8 mouse cellular contexts compared by ENCODE assay signal in the genomic region with DNA sequence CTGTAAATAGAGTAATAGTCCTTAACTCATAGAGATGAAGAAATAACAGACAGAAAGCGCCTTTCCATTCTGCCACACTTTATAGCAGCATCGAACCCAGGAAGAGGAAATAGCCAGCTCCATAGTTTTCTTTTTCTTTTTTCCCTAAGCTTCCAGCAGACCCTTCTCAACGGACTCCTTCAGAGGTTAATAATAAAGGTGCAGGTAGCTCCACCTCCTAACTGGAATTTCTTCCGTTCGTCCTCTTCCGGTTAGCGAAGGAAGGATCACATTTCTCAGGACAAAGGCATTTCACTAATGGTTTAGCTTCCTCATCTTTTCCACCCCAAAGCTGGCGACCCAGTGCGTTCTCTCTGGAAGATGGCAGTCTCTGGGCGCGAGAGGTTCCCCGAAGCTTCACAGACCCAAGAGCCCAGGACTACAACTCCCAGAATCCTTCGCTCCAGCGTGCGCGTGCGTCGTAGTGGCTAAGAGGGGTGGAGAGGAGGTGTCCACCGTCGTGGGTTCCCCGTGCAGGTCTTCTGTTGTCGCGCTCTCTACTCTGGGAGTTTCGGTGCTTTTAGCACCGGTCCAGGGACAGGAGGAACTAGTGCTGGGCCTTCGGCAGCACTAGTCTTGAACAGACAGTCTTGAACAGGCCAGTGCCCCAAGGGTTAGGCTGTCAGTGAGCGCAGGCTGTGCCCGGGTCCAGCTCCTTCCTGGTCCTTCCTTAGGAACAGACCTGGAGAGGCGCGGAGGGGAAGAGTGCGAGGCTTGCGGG. TPM values are rescaled to one million over a fixed set of nuclear protein-coding genes. Genes with fewer than 3 reads are reported as not detected.
A peak's percentile ranks its signal among the peaks of the same experiment; 100 is the strongest.
DNase-seq lines count a peak whose midpoint lies in the region; ATAC-seq and TF ChIP-seq lines count a peak whose summit lies in the region.

Gene Pex26 (plus strand): TSS at position 254 of the 760 bp plus-strand sequence.

- peak within 1 kb of the TSS; percentile 96 for H3K4me2 ChIP-seq in CH12.LX (ENCODE audit: insufficient read depth, low read depth, poor library complexity, severe bottlenecking)
- H3K4me2 ChIP-seq in forebrain, embryonic 12.5 days = peak within 1 kb of the TSS; percentile 91
- peak within 1 kb of the TSS; percentile 99 for H3K4me2 ChIP-seq in heart, postnatal 0 days (ENCODE audit: low read depth, low read length)
- peak within 1 kb of the TSS; percentile 98 for H3K4me2 ChIP-seq in liver, embryonic 16.5 days (ENCODE audit: low read depth, low read length)
- peak within 1 kb of the TSS; percentile 88 for H3K4me2 ChIP-seq in neural tube, embryonic 13.5 days

- no peak for TF ChIP-seq CTCF in CH12.LX (conservative IDR thresholded peaks at IDR 0.05 in 1 of 2, IDR thresholded peaks at IDR 0.05 in 1 of 2; ENCODE audit: low read depth in 2 of 2, low read length in 2 of 2)
- TF ChIP-seq CTCF in heart, postnatal 0 days (IDR thresholded peaks at IDR 0.05; ENCODE audit: low read depth) = no peak
- no peak for TF ChIP-seq CTCF in testis, adult 2 months (IDR thresholded peaks at IDR 0.05; ENCODE audit: control insufficient read depth, insufficient read depth, insufficient replicate concordance, low read depth, low read length)

- peak; percentile 95 for DNase-seq in CH12.LX (ENCODE audit: extremely low read depth)
- peak; percentile 90 for DNase-seq in c-Kit-positive CD71-positive TER-119-negative erythroid progenitor cells, embryonic 14.5 days (ENCODE audit: low read depth)
- DNase-seq in heart, postnatal 0 days (ENCODE audit: low spot score) = peak; percentile 84
- peak; percentile 91 to 93 for DNase-seq in kidney, postnatal 4 days

- dilution Hi-C loops in CH12.LX (cut with MboI; ENCODE audit: extremely low pct_ligation_motif_present, extremely low pct_unique_long_range_greater_than_20kb, low sequenced_read_pairs) = no loop called here

- peaks cover 4 to 27% of the 10 kb centered on the region in 2 experiments; a peak in 3 of 4 replicates for H3K4me1 ChIP-seq in CH12.LX (ENCODE audit: control insufficient read depth in 1 of 2, insufficient read depth in 2 of 2)
- peaks cover 18% of the 10 kb centered on the region for H3K4me1 ChIP-seq in forebrain, embryonic 12.5 days
- H3K4me1 ChIP-seq in heart, postnatal 0 days (ENCODE audit: control insufficient read depth, insufficient read depth) = peaks cover 12% of the 10 kb centered on the region; the same call in 1 of the 2 replicates
- H3K4me1 ChIP-seq in liver, embryonic 16.5 days (ENCODE audit: control insufficient read depth, low read depth, low read length) = peaks cover 21% of the 10 kb centered on the region
- H3K4me1 ChIP-seq in neural tube, embryonic 13.5 days (replicated peaks) = peaks cover 25% of the 10 kb centered on the region
- H3K4me1 ChIP-seq in testis, adult 2 months (ENCODE audit: control insufficient read depth, insufficient read depth, low read length) = peaks cover 4% of the 10 kb centered on the region

- peak within 1 kb of the TSS; percentile 63 for H3K9ac ChIP-seq in CH12.LX (ENCODE audit: insufficient read depth, low read depth)
- H3K9ac ChIP-seq in forebrain, embryonic 12.5 days = peak within 1 kb of the TSS; percentile 75
- H3K9ac ChIP-seq in heart, postnatal 0 days (replicated peaks; ENCODE audit: low read depth, low read length) = peak within 1 kb of the TSS; percentile 56
- H3K9ac ChIP-seq in liver, embryonic 16.5 days (ENCODE audit: low read depth, low read length) = peak within 1 kb of the TSS; percentile 76
- H3K9ac ChIP-seq in neural tube, embryonic 13.5 days = peak within 1 kb of the TSS; percentile 81

- peak within 1 kb of the TSS; percentile 62 to 85 (median 66) for H3K4me3 ChIP-seq in CH12.LX (replicated peaks in 1 of 3; ENCODE audit: low read depth in 2 of 3, low read length in 2 of 3, poor library complexity in 1 of 3)
- H3K4me3 ChIP-seq in forebrain, embryonic 12.5 days (replicated peaks) = peak within 1 kb of the TSS; percentile 70
- peak within 1 kb of the TSS; percentile 59 for H3K4me3 ChIP-seq in heart, postnatal 0 days (ENCODE audit: low read depth, low read length)
- peak within 1 kb of the TSS; percentile 80 for H3K4me3 ChIP-seq in liver, embryonic 16.5 days (ENCODE audit: low read depth, low read length)
- peak within 1 kb of the TSS; percentile 68 for H3K4me3 ChIP-seq in neural tube, embryonic 13.5 days
- H3K4me3 ChIP-seq in testis, adult 2 months (ENCODE audit: control insufficient read depth, low read depth, low read length) = peak within 1 kb of the TSS; percentile 92

- TF ChIP-seq POLR2A in CH12.LX (IDR thresholded peaks at IDR 0.05; ENCODE audit: low read depth, low read length) = peak; percentile 76
- peak; percentile 80 for TF ChIP-seq POLR2A in testis, adult 2 months (IDR thresholded peaks at IDR 0.05; ENCODE audit: control insufficient read depth, low read depth, low read length)

- H3K79me2 ChIP-seq in CH12.LX (replicated peaks; ENCODE audit: control insufficient read depth, extremely low read depth, insufficient read depth, poor library complexity, severe bottlenecking) = no peaks in the 10 kb centered on the region

- ATAC-seq in forebrain, embryonic 12.5 days (ENCODE audit: low FRiP score) = peak; percentile 92
- ATAC-seq in heart, postnatal 0 days (ENCODE audit: insufficient read depth, low read depth) = peak; percentile 87
- peak; percentile 83 for ATAC-seq in liver, embryonic 16.5 days (ENCODE audit: low read depth)
- ATAC-seq in neural tube, embryonic 13.5 days (ENCODE audit: low read depth) = peak; percentile 91

- TF ChIP-seq RAD21 in CH12.LX (IDR thresholded peaks at IDR 0.05; ENCODE audit: low read depth, low read length) = no peak

- in situ Hi-C loops in CH12.LX (cut with MboI; ENCODE audit: low pct_ligation_motif_present, low pct_unique_long_range_greater_than_20kb, low sequenced_read_pairs) = loop anchor here (10.0 kb wide), 1 partner anchor 181 kb away; no protein-coding TSS in a partner anchor

- H3K9me3 ChIP-seq in CH12.LX (replicated peaks; ENCODE audit: low read length) = no peaks in the 10 kb centered on the region
- no peaks in the 10 kb centered on the region for H3K9me3 ChIP-seq in forebrain, embryonic 12.5 days
- no peaks in the 10 kb centered on the region for H3K9me3 ChIP-seq in heart, postnatal 0 days (replicated peaks; ENCODE audit: control insufficient read depth, low read length)
- no peaks in the 10 kb centered on the region for H3K9me3 ChIP-seq in liver, embryonic 16.5 days (replicated peaks; ENCODE audit: control insufficient read depth, low read length)
- H3K9me3 ChIP-seq in neural tube, embryonic 13.5 days = no peaks in the 10 kb centered on the region

- H3K27ac ChIP-seq in CH12.LX (ENCODE audit: insufficient read depth, low read depth) = 0 out of 2 replicates have a peak within 1 kb of the TSS, but pooled peaks have one; percentile 9
- H3K27ac ChIP-seq in forebrain, embryonic 12.5 days = peak within 1 kb of the TSS; percentile 88
- H3K27ac ChIP-seq in heart, postnatal 0 days (ENCODE audit: low read depth) = peak within 1 kb of the TSS; percentile 1
- H3K27ac ChIP-seq in liver, embryonic 16.5 days (ENCODE audit: low read length) = peak within 1 kb of the TSS; percentile 64
- H3K27ac ChIP-seq in neural tube, embryonic 13.5 days (replicated peaks) = peak within 1 kb of the TSS; percentile 87
- peak within 1 kb of the TSS; percentile 83 for H3K27ac ChIP-seq in testis, adult 2 months (ENCODE audit: control insufficient read depth, insufficient read depth, low read depth, low read length)

- peaks cover 4 to 15% of the 10 kb centered on the region in 2 experiments for H3K36me3 ChIP-seq in CH12.LX (replicated peaks in 1 of 2; ENCODE audit: control insufficient read depth in 1 of 2, insufficient read depth in 1 of 2, low read length in 1 of 2)
- peaks cover 20% of the 10 kb centered on the region for H3K36me3 ChIP-seq in forebrain, embryonic 12.5 days (replicated peaks)
- peaks cover 8% of the 10 kb centered on the region; the same call in 1 of the 2 replicates for H3K36me3 ChIP-seq in heart, postnatal 0 days (replicated peaks; ENCODE audit: control insufficient read depth, insufficient read depth, low read length)
- H3K36me3 ChIP-seq in liver, embryonic 16.5 days (ENCODE audit: control insufficient read depth, insufficient read depth) = no peaks in the 10 kb centered on the region; the same call in 1 of the 2 replicates
- peaks cover 20% of the 10 kb centered on the region for H3K36me3 ChIP-seq in neural tube, embryonic 13.5 days
- H3K36me3 ChIP-seq in testis, adult 2 months (ENCODE audit: control insufficient read depth, insufficient read depth, low read length) = no peaks in the 10 kb centered on the region; the same call in 1 of the 2 replicates

- TF ChIP-seq EP300 in CH12.LX (IDR thresholded peaks at IDR 0.05; ENCODE audit: low read length) = no peak
- no peak for TF ChIP-seq EP300 in heart, postnatal 0 days (IDR thresholded peaks at IDR 0.05; ENCODE audit: low read depth)

- peaks cover 4% of the 10 kb centered on the region for H3K27me3 ChIP-seq in CH12.LX (replicated peaks)
- 0 out of 2 replicates have a peak, but pooled peaks cover 3% of the 10 kb centered on the region for H3K27me3 ChIP-seq in forebrain, embryonic 12.5 days
- H3K27me3 ChIP-seq in heart, postnatal 0 days (ENCODE audit: control insufficient read depth, insufficient read depth, low read length) = no peaks in the 10 kb centered on the region
- H3K27me3 ChIP-seq in liver, embryonic 16.5 days (ENCODE audit: control insufficient read depth, insufficient read depth, low read depth, low read length) = no peaks in the 10 kb centered on the region
- no peaks in the 10 kb centered on the region for H3K27me3 ChIP-seq in neural tube, embryonic 13.5 days
- H3K27me3 ChIP-seq in testis, adult 2 months (ENCODE audit: control insufficient read depth, insufficient read depth, low read length) = no peaks in the 10 kb centered on the region

- WGBS in forebrain, embryonic 12.5 days = 1% methylated on average over 32 of the region's 32 CpGs
- WGBS in heart, postnatal 0 days = 1% methylated on average over 31 of the region's 32 CpGs
- 1% methylated on average over 32 of the region's 32 CpGs for WGBS in liver, embryonic 16.5 days (ENCODE audit: insufficient replicate concordance)
- WGBS in neural tube, embryonic 13.5 days = under 1% methylated on average over 32 of the region's 32 CpGs

TF ChIP-seq in CH12.LX, 34 proteins besides CTCF, POLR2A, EP300 and RAD21 (continues in another document):
- 0 out of 2 replicates have a peak, but pooled peaks have one; percentile 61 for TF ChIP-seq TCF12 (IDR thresholded peaks at IDR 0.05; ENCODE audit: low read depth, low read length)
- no peak for TF ChIP-seq MAFK (IDR thresholded peaks at IDR 0.05; ENCODE audit: insufficient replicate concordance, low read length)

RNA-seq across cellular contexts. Expression of gene Pex26, which starts in this region (rescaled TPM):
- total RNA-seq in CH12.LX (2012; rRNA removed) (3.3 TPM in 2 replicates), CH12.LX (2014; rRNA removed) (2.6 and 2.8 TPM in 2 replicates)
- 3.2 and 3.9 TPM in 2 replicates for polyA plus RNA-seq in CH12.LX (2012; ENCODE audit: insufficient read length, low read depth)
- polyA plus RNA-seq in forebrain, embryonic 12.5 days (2016; fragmentation: Nextera tagmentation; extraction: Ambion mirVana) = 10.9 and 12.0 TPM in 2 replicates
- 17.5 and 20.2 TPM in 2 replicates for total RNA-seq in heart, postnatal 0 days (2014; rRNA removed; ENCODE audit: low replicate concordance)
- polyA plus RNA-seq in heart, postnatal 0 days (2015; fragmentation: Nextera tagmentation; extraction: Ambion mirVana) = 4.6 and 5.0 TPM in 2 replicates
- 5.7 and 7.8 TPM in 2 replicates for polyA plus RNA-seq in liver, embryonic 16.5 days (2015; fragmentation: Nextera tagmentation; extraction: Ambion mirVana)
- 12.3 and 13.5 TPM in 2 replicates for polyA plus RNA-seq in neural tube, embryonic 13.5 days (2015; fragmentation: Nextera tagmentation; extraction: Ambion mirVana)
- 6.4 and 8.7 TPM in 2 replicates for polyA plus RNA-seq in testis, adult 2 months (2012; rRNA removed)

Comparison
In these comparisons a context has a peak if more than half of its experiments do, and no peak if none do; other contexts are left out.
1. Peak in every context shown above with its lines: DNase-seq, ATAC-seq, H3K4me3 ChIP-seq and H3K27ac ChIP-seq.
2. H3K27ac ChIP-seq: peak in every context shown above with its lines; median percentile 88 in forebrain, embryonic 12.5 days; 87 in neural tube, embryonic 13.5 days; 83 in testis, adult 2 months; 64 in liver, embryonic 16.5 days; 9 in CH12.LX; 1 in heart, postnatal 0 days.